Mouse (Mus musculus): ENCODE measurements around the gene Phactr1.

The Phactr1 gene

DNA sequence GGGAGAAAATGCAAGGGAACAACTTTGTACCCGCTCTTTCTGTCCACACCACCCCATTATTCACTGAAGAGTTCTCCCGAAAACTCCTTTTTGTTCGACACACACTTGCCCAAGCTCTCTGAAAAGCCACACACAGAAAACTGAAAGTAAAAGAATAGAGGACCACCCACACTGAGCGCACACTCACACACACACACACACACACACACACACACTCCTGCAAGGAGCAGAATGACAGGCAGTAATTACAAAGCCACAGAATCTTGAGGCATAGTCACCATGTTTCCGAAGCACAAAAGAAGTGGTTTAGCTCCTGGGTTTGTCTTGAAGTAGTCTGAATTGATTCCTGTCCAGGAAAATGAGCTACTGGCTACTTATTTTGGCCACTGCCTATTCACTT, 296.5 kb downstream of the Phactr1 start:
- DNase-seq (ENCODE audit: low spot score), result no peak

- DNase-seq (ENCODE audit: low spot score), result no peak
Measured at GRCm38 (mm10) chr13:42980581-42980980, 300.2 kb downstream of the Phactr1 start.

- DNase-seq (ENCODE audit: low spot score), result no peak
Measured at GRCm38 (mm10) chr13:42982646-42983045, 302.2 kb downstream of the Phactr1 start.

DNA sequence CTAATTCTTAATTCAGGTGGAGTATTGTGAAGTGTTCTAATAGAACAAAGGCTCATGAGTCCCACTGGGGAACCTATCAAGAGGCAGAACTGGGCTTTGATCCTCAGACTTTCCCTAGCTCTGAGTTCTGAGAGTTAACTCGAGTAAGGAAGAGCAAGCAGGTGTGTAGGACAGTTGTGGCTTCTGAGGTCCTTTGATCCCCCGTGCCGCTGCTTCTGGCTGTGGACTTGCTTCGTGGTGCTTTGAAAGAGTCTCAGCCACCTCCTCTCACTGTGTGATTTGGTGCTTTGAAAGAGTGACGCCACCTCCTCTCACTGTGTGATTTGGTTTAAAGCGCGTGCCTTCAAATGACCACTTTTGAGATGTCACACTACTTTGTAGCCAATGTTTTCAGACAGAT, 305.4 kb downstream of the Phactr1 start:
- DNase-seq (ENCODE audit: low spot score), result no peak

DNA sequence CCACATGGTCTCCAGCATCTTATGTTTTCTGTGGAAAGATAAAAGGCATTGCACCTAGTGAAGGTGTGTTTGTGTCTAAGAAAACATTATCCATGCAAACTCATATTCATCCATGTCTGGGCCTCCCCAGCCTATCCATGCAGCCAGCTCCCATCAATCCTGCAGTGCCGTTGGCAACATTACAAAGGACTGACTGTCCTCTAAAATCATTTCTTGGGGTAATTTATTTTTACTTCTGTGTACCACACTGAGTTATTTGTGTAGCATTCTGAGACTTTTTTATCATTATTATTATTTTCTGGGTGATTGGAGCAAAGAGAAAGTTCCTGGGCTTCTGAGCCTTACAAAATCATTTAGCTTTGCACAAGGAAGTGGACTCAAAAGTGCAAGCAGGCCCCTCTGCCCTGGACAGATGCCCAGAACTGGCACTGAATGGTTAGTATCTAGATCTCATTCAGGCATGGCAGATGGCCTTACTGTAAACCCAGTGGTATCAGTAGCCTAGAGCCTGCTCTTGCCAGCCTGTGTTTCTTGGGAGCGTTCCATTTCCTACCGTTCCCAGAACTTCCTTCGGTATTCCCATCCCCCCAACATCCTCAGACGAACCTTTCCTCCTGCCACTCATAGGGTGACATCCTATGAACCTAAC, 307.6 kb downstream of the Phactr1 start:
- DNase-seq (ENCODE audit: low spot score), result no peak

- no peak for DNase-seq (ENCODE audit: low spot score)
Measured at GRCm38 (mm10) chr13:42989481-42989880, 309.1 kb downstream of the Phactr1 start.

DNA sequence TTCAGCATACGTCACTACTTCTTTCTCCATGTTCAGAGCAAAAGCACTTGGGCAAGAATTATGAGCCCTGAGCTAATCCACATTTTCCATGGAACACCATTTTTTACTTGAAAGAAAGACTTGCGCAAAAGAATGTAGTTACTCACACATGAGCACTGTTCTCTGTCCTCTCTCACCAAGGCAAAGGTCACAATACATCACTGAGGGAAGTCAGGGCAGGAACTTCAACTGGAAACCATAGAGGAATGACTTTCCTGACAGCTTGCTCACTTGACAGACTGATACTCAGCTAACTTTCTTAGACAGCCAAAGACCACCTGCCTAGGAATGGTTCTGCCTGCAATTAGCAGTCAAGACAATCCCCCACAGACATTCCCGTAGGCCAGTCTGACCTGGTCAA, 309.6 kb downstream of the Phactr1 start:
- no peak for DNase-seq (ENCODE audit: low spot score)

DNA sequence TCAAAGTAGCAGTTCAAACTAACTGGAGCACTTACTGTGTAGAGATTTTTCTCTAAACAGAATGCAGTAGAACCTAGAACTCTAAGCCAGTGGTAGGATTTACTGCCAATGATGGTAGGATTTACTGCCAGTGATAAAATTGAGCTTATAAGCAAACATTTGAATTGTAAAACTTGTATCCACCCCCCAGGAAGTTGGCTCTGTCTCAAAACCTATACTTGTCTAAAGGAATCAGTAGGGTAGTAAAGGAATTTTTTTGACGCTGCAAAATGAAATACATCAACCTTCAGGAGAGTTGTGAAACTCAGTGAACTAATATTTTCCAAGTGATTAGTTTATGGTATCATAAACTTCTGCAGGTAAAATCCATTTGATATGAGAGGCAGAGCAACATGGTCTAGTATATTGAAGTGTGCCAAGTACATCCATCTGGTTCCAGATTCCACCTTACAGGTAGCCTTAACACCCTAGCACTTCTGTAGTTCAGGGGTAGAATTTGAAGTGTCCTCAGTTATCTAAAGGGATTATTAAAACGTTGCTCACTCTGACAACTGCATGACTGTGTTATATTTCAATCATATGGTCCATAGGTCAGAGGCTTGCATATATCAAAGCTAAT, 310.2 kb downstream of the Phactr1 start:
- no peak for DNase-seq (ENCODE audit: low spot score)

DNA sequence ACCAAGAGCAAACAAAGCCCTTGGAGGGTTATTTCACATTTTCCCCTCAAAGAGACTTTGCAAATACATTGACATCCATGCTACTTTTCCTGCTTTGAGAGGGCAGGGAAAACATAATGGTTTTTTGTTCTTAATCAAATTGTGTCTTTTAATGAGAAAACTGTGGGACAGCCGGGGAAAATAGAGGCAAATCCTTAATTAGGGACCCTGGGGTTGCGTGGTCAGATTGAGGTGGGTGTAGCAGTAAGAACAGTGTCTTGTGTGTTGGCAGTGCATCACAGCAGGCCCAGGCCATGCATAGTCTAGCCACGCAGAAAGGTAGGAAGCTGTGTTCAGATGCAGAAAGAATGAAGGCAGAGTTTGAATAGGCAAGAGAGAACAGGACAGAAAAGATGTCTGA, 310.7 kb downstream of the Phactr1 start:
- DNase-seq (ENCODE audit: low spot score), result no peak

DNA sequence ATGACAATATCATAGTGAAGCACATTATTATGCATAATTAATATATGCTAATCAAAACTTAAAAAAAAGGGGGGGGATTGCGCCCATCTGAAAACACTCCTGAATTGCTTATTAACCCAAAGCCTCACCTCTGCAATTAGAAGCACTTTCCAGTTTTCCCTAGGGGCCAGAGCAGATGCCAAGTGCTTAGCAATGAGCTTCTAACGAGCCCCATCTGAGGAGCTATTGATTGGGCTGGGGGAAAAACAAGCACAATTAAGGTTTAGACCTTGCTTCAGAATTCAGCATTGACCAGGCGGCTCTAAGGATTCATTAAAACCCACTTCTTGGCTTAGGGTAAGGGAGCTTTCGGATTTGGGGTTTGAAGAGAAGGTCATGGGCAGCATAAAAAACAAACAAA, 311.9 kb downstream of the Phactr1 start:
- DNase-seq (ENCODE audit: low spot score), result no peak

- DNase-seq (ENCODE audit: low spot score), result no peak
Measured at GRCm38 (mm10) chr13:42994276-42994675, 313.9 kb downstream of the Phactr1 start.

- DNase-seq (ENCODE audit: low spot score), result no peak
Measured at GRCm38 (mm10) chr13:42996188-42996587, 315.8 kb downstream of the Phactr1 start.

DNA sequence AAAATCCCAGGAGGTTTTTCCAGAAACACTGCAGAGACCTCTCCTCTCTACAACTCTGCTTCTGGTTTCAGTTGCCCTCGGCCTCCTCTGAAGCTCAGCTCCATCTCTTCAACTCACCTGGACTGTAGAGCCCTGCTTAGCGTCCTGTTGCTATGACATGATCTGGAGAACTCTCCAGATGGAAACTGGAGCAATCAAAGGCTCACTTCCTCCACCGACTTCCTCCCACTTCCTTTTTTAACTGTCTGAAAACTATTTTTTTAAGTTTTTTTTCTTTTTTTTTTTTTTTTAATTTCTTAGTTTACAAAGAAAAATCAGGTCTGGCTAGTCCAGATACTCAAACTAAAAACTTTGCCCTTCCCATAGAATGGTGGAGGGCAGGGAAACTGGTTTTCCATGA, 318.9 kb downstream of the Phactr1 start:
- DNase-seq (ENCODE audit: low spot score), result no peak

- no peak for DNase-seq (ENCODE audit: low spot score)
Measured at GRCm38 (mm10) chr13:43005131-43005579, 324.7 kb downstream of the Phactr1 start.

DNA sequence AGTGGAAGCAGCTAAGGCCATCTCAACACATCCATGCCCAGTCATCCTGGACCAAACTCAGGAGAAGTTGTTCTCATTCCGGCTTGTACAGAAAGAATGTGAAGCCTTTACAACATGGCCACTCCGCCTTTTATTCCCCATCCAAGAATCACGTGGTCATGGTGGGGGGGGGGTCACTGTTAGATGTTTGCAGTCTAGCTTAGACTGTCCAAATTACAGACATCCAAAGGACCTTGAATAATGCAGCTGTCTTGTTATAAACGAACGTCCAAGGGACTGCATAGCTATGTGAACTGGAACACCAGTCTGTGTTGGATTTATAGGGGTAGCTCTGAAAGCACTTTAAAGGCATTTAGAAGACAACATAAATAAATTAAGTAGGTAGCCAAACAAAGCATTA, 328.0 kb downstream of the Phactr1 start:
- DNase-seq (ENCODE audit: low spot score), result no peak

GRCm38 (mm10) chr13:43009596-43009995, 329.2 kb downstream of the Phactr1 start:
- no peak for DNase-seq (ENCODE audit: low spot score)

DNA sequence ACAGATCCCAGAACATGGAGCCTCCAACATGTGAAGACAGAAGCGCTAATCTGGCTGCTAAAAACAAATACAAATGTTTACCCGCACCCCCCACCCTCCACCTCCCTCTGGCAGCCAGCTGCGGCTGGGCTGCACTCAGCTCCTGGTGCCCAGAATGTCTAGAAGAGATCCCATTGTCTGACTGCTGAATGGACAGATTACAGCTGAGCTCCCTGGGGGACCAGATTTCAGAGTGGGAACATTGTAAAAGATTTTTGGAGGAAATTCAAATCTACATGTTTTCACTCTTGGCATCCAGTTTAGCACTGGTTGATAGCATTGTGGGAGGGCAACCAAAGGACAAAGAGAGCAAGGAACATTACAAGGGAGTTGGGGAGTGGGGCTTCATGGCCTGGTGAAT, 331.1 kb downstream of the Phactr1 start:
- DNase-seq (ENCODE audit: low spot score), result no peak

DNA sequence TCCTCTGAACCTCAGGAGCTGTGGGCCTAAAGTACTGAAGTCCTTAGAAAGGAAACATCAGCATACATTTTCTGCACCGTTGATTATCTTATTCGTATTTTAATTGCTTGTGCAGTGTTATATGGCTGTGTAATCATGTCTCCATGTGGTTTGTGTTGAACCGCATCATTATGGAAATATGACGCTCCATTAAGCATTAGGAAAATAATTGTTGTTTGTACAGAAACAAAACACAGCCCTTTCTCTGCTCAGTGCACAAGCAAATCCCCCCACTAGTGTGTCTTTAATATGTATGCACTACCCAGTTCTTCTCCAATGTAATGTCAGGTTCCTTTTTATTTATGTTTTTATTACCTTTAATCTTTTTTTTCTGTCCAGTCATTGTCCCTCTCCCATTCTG, 333.6 kb downstream of the Phactr1 start:
- no peak for DNase-seq (ENCODE audit: low spot score)

DNA sequence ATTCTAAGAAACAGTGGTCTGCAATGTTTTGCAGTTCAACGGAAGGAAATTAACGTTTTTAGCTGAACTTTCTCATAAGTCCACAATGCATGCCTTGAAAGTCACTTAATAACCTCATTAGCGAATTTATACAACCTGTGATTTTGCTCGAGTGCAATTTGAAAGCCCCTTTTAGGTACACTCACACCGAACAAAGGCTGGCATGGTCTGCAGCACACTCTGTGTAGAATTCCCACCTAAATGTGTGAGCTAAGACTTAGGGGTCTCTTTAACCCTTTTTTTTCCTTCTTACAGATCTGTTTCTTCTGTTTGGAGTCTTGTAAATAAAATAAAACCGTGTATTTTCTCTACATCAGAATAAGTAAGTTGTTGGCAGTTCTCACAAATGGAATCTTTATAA, 335.3 kb downstream of the Phactr1 start:
- DNase-seq (ENCODE audit: low spot score), result no peak

GRCm38 (mm10) chr13:43018863-43019262, 338.4 kb downstream of the Phactr1 start:
- DNase-seq (ENCODE audit: low spot score), result no peak

- DNase-seq (ENCODE audit: low spot score), result no peak
Measured at GRCm38 (mm10) chr13:43021031-43021430, 340.6 kb downstream of the Phactr1 start.

DNA sequence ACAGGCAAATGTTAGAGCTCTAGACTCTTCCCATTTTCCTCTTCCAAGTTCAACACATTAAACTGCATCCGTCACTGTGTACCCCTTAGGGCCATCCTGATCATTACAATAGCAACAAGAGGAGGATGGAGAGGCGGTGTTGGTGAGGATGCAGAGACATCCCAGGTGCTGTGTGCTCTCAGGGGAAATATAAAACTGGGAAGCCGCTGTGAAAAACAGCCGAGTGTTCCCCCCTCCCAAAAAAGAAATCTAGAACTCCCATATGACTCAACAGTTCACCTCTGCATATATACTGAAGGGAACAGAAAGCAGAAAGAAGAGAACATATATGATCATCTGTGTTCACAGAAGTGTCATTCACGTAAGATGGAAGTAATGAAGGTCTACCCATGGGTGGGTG, 342.6 kb downstream of the Phactr1 start:
- no peak for DNase-seq (ENCODE audit: low spot score)

DNA sequence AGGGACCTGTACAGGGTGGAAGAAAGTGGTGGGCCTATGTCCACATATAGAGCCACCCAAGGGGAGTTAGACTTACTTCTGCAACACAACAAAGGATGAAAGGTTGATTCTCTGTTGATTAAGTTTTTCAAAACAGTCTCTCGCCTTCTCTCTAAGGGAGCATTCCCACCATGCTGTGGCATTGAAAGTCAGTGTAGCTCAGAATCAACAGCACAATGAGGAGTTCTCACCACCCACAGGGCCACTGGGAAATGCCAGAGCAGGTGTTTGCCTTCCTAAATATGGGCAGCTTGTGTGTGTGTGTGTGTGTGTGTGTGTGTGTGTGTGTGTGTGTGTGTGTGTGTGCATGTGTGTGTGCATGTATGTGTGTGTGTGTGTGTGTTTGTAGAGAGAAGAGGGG, 347.1 kb downstream of the Phactr1 start:
- no peak for DNase-seq (ENCODE audit: low spot score)

DNA sequence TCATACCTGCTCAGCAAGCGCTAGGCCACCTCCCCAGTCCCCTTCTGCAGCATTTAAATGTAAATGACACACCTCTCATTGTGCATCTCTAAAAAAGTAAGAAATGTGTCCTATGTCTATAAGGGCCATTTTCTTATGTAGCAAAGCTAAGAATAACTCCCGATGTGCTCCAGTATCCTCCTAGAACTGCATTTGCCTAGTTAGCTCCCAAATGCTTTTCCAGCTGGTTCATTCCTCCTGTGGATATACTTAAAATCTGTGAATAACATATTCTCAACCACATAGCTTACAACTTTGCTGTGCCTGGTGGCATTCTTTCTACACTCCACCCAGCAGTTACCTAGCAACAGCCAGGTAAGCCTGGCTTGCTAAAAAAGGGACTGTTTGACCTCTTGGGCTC, 349.8 kb downstream of the Phactr1 start:
- no peak for DNase-seq (ENCODE audit: low spot score)
